Mouse (Mus musculus) 416B (cell line): Measurements from ENCODE around the gene Rcc2.

Source experiments
- DNase-seq: peaks from one replicate; pipeline ENCODE4 v3.0.0; 2011; ENCODE audit warnings: low read depth

Gene Rcc2

GRCm38 (mm10) chr4:140700269-140701018, at the start of gene Rcc2:
Gene Rcc2, plus strand, starts transcription at chr4:140700541.
- peak; percentile 74 for DNase-seq

- DNase-seq, result peak; percentile 63
Measured at GRCm38 (mm10) chr4:140653835-140654583, 46.3 kb upstream of the Rcc2 start.

- DNase-seq, result peak; percentile 37
Measured at GRCm38 (mm10) chr4:140654798-140655197, 45.5 kb upstream of the Rcc2 start.

GRCm38 (mm10) chr4:140656529-140656928, 43.8 kb upstream of the Rcc2 start:
- DNase-seq, result no peak

- peak; percentile 95 for DNase-seq
Measured at GRCm38 (mm10) chr4:140657681-140658575, 42.4 kb upstream of the Rcc2 start.

GRCm38 (mm10) chr4:140661406-140662022, 38.8 kb upstream of the Rcc2 start:
- DNase-seq, result peak; percentile 80

- DNase-seq, result peak; percentile 85
Measured at GRCm38 (mm10) chr4:140662453-140662852, 37.9 kb upstream of the Rcc2 start.

GRCm38 (mm10) chr4:140662882-140663585, 37.3 kb upstream of the Rcc2 start:
- DNase-seq, result no peak

GRCm38 (mm10) chr4:140665053-140665452, 35.3 kb upstream of the Rcc2 start:
- DNase-seq, result no peak

- DNase-seq, result peak; percentile 91
Measured at GRCm38 (mm10) chr4:140665760-140666159, 34.6 kb upstream of the Rcc2 start, which contains the start of gene Arhgef10l. Gene Arhgef10l, minus strand, starts transcription at chr4:140666012.

GRCm38 (mm10) chr4:140667802-140668201, 32.5 kb upstream of the Rcc2 start:
- DNase-seq, result no peak

- DNase-seq, result no peak
Measured at GRCm38 (mm10) chr4:140673527-140674264, 26.6 kb upstream of the Rcc2 start.

- peak; percentile 87 for DNase-seq
Measured at GRCm38 (mm10) chr4:140674345-140674926, 25.9 kb upstream of the Rcc2 start.

- DNase-seq, result peak; percentile 61
Measured at GRCm38 (mm10) chr4:140679038-140679437, 21.3 kb upstream of the Rcc2 start.

GRCm38 (mm10) chr4:140679723-140680380, 20.5 kb upstream of the Rcc2 start:
- DNase-seq, result peak; percentile 93

- peak; percentile 60 for DNase-seq
Measured at GRCm38 (mm10) chr4:140680731-140681397, 19.5 kb upstream of the Rcc2 start.

GRCm38 (mm10) chr4:140683608-140684007, 16.7 kb upstream of the Rcc2 start:
- peak; percentile 22 for DNase-seq

- peak; percentile 94 for DNase-seq
Measured at GRCm38 (mm10) chr4:140684141-140684871, 16.0 kb upstream of the Rcc2 start.
